Mouse (Mus musculus): ENCODE data around the gene Nlrc4.

- no peak for TF ChIP-seq POLR2A (IDR thresholded peaks at IDR 0.05; ENCODE audit: low read depth, low read length)
- TF ChIP-seq CTCF (IDR thresholded peaks at IDR 0.05; ENCODE audit: extremely low read depth, insufficient read depth, insufficient read length, insufficient replicate concordance): no peak
Observed at GRCm38 (mm10) chr17:74414671-74415070, 44.3 kb downstream of the Nlrc4 start.
